Mouse (Mus musculus): ENCODE results near the gene Sirt7.

DNA sequence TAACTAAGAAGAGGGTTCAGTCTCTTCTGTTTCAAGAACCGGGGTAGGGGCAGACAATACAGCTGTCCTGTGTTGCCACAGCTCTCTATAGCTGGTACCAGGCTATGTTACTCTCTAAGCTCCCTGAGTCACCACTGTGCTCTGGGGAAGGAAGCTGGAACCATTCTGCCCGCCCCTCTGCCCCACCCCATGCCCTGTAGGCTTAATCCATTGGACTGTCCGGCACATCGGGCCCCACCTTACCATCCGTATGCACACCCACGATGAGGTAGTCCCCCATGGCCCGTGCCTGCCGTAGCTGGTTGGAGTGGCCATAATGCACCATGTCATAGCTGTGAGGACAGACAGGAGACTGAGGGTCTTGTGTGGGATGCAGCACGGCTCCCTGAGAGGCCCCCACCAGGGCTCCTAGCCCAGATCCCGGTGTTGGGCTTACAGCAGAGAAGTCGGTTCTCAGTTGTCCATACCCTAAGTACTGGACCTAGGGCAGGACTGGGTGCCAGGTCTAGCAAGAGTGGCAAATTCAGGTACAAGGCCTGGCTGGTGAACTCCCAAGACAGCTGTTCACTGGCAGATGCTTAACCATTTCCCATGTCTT is 9.3 kb downstream of the Sirt7 start:
- no peak for TF ChIP-seq POLR2A (IDR thresholded peaks at IDR 0.05; ENCODE audit: insufficient read depth, low read length)
- no peak for TF ChIP-seq CTCF (IDR thresholded peaks at IDR 0.05; ENCODE audit: low read depth, low read length)
- TF ChIP-seq EP300 (IDR thresholded peaks at IDR 0.05; ENCODE audit: insufficient read depth, low read depth, low read length): no peak
